Mouse (Mus musculus): ENCODE data around the gene Coa3.

DNA sequence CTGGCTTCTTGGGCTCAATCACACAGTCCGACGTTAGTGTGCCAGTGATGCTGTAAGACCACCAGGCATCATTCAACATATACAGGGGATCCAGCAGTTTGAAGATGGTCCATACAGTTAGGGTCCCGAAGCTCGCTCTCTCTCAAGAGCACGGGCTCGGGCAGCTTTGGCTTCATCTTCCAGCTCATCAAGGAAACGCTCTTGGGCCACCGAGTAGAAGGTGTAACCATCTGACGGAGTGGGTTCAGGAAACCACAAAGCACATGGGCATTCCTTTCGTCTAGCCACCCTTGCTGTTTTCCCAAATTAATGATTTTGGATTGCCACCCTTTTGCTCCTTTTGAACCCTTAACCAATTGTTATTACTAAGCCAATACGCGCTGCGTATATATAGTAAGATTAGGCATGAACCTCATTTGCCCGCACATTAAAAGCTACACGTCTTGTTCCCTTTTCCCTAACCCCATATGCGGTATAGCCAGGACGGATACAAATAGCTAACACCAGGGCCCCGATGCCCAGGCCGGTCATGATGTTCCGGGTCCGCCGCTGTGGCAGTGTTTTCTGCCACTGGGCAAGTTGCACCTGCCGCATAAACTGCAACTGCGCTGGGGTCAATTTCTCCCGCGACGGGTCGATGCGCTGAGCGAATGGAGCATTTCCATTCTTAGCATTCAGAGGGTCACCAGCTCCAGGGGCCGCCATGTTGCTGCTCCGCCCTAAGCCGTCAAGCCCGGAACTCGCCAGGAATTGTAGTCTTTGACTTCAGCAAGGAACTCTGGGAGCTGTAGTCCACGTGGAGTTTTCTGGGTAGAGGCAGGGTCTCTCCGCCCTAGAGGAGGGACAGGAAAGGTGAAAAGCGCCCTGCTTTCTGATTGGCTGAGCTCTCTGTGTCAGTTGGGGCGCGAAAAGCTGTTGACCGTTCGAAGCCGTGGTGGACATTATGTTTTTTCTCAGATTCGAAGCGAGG lies at the start of gene Coa3, which contains the start of gene Cntd1:
- peak; percentile 90 for TF ChIP-seq POLR2A (IDR thresholded peaks at IDR 0.05; ENCODE audit: insufficient read depth, low read depth, low read length)
- no peak for TF ChIP-seq EP300 (IDR thresholded peaks at IDR 0.05; ENCODE audit: insufficient read depth, low read depth, low read length)

Measured in heart, adult 2 months (tissue).